Mouse (Mus musculus) thymus, adult 18-20 months (tissue): ENCODE measurements around the gene Krt10.

Source experiments
- DNase-seq, 2 experiments: peaks; one replicate each; pipeline ENCODE4 v3.0.0; 2022; ENCODE audit warnings: mixed read lengths in 2 of 2

Gene Krt10

GRCm38 (mm10) chr11:99369853-99370451, 19.2 kb downstream of the Krt10 start:
- DNase-seq = no peak

GRCm38 (mm10) chr11:99369229-99369628, 19.9 kb downstream of the Krt10 start:
- no peak for DNase-seq

DNA sequence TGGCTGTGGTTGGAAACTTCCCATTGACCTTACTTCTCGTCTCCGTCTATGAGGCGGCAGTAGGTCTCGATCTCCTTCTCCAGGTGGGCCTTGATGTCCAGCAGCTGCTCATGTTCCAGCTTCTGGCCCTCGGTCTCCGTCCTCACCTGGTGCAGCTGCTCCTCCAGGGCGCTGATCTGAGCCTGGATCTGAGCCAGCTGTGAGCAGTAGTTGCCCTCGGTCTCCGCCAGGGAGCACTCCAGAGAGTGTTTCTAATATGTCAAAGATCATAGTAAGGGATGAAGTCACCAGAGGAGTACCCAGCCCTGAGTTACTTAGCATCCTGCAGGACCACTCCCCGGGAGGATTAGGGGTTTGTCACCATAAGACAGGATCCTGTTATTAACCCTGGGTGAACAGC, 22.4 kb downstream of the Krt10 start:
- no peak for DNase-seq

DNA sequence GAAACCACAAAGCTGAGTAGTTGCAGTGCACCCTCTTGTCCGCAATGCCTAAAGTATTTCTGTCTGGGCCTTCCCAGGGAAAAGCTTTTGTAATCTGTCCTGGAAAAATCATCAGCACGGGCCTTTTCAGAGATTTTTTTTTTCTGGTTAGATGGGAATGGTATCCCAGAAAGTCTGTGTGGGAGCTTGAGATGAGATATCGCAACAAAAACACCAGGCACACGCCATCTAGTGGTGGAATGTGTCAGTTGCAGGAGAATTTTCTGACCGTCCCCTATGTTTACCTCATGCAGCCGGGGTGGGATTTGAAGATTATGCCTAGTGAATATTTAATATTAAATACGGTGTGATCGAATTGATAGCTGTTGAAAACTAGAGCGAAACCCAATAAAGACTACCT, 24.8 kb downstream of the Krt10 start:
- DNase-seq = no peak

DNA sequence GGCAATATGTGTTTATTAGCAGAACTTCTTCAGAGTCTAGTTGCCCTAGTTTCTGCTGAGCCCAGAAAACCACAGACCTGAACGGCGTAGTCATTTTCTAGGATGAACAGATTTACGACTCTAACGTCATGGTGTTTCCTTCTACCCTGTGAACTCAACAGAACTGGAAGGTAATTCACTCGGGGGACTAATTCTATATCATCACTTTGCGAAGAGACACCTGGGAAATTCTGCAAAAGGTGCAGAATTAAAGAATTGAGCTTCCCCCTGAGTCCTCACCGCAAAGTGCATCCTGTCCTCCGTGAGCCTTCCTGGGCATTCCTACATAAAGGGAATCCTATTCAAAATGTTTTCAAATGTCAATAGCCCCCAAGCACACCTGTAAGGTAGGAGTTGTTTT, 27.7 kb downstream of the Krt10 start:
- no peak for DNase-seq

DNA sequence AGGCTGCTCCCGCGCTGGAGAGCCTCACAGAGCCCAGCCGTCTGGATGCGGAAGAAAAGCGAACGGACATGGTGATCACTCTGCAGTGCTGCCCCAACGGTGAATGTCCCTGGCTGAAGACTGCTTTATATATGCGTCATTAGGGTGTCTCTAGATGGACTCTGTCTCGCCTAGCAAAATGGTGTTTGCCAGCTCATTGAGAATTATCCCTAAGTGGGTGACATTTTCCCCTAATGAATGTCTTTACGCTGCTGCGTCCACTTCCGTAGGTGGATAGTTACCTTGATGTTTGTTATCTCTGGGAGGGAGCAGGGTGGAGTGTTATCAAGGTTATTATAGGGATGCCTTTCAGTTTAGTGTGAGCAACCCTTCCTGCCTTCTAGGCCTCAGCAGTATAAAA, 38.2 kb downstream of the Krt10 start, which contains the start of gene Krt27:
TSS of gene Krt27 (minus strand) at position 101 of the 400 bp plus-strand sequence.
- DNase-seq = no peak

DNA sequence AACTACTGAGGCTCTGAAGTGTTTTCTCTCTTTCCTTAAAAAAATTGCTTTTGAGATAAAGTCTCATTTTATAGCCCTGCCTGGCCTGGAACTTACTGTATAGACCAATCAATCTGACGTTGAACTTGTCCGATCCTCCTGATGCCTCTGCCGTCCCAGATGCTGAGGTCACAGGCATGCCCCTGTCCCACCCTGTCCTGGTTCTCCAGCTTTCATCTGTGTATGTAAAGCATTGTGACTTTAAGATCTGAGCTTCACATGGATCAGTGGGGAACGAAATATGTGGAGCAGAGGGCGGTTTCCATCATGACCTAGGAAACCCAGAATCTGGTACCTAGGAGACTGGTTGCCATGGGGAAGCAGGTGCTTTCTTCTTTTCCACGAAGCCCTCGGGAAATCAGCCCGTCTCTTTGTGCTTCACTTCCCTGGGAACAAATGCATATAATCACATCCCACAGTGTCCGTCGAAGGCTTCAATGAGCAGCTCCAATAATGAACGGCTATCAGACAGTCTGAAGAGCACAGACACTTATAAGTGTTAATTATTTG, 49.8 kb downstream of the Krt10 start:
- DNase-seq = no peak

DNA sequence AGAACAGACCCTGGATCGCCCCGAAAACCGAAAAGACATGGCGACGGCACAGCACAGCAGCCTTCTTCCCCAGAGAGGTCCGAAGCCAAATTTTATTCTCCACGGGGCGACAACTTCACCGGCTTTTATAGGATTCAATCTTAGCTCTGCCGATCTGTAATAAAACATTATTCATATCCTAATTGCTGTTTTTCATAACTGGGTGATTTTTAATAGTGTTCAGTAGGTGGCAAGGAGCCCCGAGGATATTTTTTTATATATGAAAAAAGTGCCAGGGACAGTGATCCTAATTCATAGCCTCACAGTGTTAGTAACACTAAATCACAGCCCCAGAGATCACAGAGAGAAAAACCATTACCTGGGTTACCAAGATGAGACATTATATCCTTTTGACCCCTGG, 51.3 kb downstream of the Krt10 start, which contains the start of gene Krt26:
TSS of gene Krt26 (minus strand) at position 101 of the 400 bp plus-strand sequence.
- DNase-seq = no peak
